Mouse (Mus musculus) liver, adult 2 months (tissue): ENCODE data around the gene Efcab6.

Source experiments
- CTCF ChIP-seq: fragments of 200-500 bp; IDR thresholded peaks from 2 replicates; pipeline ENCODE4 v1.5.1; 2011; ENCODE audit warnings: low read depth, low read length, control low read depth
- POLR2A ChIP-seq: fragments of 200-500 bp; IDR thresholded peaks from 2 replicates; pipeline ENCODE4 v1.6.1; 2011; ENCODE audit warnings: low read length, control low read depth; ENCODE audit not compliant: insufficient read depth; ENCODE audit errors: extremely low read depth

GRCm38 (mm10) chr15:83845734-83846133 is 219.4 kb downstream of the Efcab6 start:
- TF ChIP-seq POLR2A: no peak
- no peak for TF ChIP-seq CTCF
